Mouse (Mus musculus) macrophage (primary cell): ENCODE measurements at regions not wholly inside any gene's neighbourhood (a gene's known extent, or its start where the extent isn't known, plus 50 kb on each side); places are given as distances from the start of the nearest gene placed in this dataset.
"Not testable (repeated sequence)": the region's sequence is repeated elsewhere in the genome, so short reads cannot be mapped to it uniquely, and the experiment has no call there.

Source experiments
- H3K27ac ChIP-seq: fragments of 350-480 bp; formaldehyde crosslinking; 2 replicates; pipeline ENCODE4 v1.9.0; 2021
- H3K36me3 ChIP-seq: fragments of 350-480 bp; formaldehyde crosslinking; 2 replicates; pipeline ENCODE4 v1.9.0; 2021; ENCODE audit errors: inconsistent target
- H3K4me3 ChIP-seq: fragments of 350-480 bp; formaldehyde crosslinking; 2 replicates; pipeline ENCODE4 v1.9.0; 2021; ENCODE audit errors: inconsistent target
- H3K79me2 ChIP-seq: fragments of 350-480 bp; formaldehyde crosslinking; 2 replicates; pipeline ENCODE4 v1.9.0; 2021; ENCODE audit errors: inconsistent target
- WGBS: methylation state at CpG from one replicate; pipeline ENCODE4 v1.1.7; 2026; ENCODE audit warnings: inconsistent platforms; ENCODE audit not compliant: missing documents; 5-methylcytosine and 5-hydroxymethylcytosine counted together

DNA sequence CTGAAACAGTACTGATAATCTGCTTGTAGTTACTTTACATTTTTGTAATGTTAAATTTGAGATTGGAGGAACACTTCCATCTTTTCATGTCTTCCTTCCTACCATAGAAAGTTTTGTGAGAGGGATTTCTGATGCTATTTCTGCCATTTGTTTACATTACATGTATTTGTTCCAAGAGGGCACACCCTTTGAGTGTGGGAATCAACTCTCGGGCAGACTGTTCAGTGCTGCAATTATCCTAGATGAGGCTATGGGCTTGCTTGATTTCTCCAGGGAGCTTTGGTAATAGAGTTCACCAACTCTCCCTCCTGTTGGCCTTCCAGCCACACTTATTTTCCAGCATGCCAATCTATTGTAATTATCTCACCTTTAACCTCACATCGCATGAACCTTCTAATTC, 52.4 kb downstream of the Gm13691 start:
- no peak overlapping the region for H3K4me3 ChIP-seq
- no peaks in the 10 kb centered on the region for H3K36me3 ChIP-seq
- no peak overlapping the region for H3K27ac ChIP-seq
- 100% methylated on average over 2 of the region's 2 CpGs for WGBS
- no peaks in the 10 kb centered on the region for H3K79me2 ChIP-seq

DNA sequence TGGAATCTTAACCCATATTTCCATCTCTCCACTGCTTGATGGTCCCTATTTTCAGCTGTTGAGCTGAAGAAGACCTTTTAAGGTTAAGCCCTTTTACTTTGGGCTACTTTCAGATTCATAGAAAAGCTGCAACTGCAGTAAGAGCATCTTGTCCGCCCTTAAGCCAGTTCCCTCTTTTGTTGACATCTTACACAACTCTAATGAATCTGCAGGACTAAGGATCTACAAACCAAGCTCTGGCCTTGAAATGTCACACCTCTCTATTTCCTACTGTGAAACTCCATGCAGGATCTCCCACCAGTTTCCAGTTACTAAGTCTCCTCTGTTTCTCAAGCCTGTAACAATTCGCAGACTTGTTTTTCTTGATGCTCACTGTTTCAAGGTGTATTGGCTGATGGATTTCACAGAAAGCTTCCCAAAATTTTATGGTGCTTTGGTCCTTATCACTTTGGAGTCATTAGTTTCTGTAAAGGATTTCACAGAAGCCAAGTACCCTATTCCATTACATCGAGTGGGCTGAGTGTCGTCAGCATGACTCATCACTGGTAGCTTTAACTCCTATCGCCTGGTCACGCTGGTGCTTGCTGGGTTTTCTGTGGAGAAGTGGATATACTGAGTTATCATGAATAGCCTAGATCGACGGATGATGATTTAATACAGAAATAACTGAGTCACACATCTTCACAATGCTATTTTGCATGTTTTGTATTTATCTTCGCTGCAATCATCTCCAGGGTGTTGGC, 58.2 kb downstream of the Gm13691 start:
- Histone ChIP-seq H3K27ac (no peak overlapping the region), H3K36me3 (no peaks in the 10 kb centered on the region), H3K4me3 (no peak overlapping the region), H3K79me2 (no peaks in the 10 kb centered on the region)
- WGBS: 62% methylated on average over 9 of the region's 9 CpGs

DNA sequence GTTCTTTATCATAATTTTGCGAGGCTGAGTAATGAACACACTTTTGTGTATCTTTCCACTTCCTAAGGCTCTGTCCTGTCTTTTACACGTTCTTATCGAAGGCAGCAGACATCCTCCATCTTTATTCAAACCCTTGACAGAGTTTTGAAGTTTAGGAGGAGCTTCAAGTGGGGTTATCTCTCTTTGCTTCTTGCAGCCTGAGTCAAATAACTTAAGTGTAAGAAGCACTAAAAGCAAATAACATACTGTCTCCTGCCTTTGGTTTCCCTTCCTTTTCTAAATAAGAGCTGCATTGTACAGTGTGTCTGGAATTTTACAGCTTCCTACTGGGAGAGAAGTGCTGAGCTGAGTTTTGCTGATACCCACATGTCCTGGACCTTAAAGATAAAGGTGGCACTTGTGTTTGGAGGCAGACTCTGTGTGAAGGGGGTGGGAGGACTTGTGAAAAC, 61.6 kb downstream of the Gm13691 start:
- H3K36me3 ChIP-seq: no peaks in the 10 kb centered on the region
- 63% methylated on average over 3 of the region's 3 CpGs for WGBS
- H3K79me2 ChIP-seq: no peaks in the 10 kb centered on the region
- no peak overlapping the region for H3K27ac ChIP-seq
- no peak overlapping the region for H3K4me3 ChIP-seq

DNA sequence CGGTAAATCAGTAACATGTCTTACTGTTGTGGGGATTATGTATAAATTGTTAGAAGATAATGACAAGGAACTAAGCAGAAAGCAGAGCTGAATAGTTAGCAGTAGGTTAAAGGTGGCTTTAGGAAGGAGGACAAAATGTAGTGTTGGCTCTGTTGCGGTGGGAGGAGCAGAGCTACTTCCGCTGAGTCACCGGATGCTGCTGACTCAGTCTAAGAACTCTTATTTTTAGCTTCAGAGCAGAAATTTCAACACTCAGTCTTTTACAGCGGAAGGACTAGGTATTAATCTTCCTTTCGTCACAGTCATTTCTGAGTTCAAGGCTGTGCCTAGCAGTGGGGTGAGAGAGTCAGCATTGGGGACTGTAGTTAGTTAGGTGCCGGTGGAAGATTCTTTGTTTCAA, 68.9 kb downstream of the Gm13691 start:
- H3K27ac ChIP-seq: peak overlapping the region; percentile 52
- H3K36me3 ChIP-seq: no peaks in the 10 kb centered on the region
- 9% methylated on average over 7 of the region's 7 CpGs for WGBS
- H3K4me3 ChIP-seq: no peak overlapping the region
- H3K79me2 ChIP-seq: no peaks in the 10 kb centered on the region

DNA sequence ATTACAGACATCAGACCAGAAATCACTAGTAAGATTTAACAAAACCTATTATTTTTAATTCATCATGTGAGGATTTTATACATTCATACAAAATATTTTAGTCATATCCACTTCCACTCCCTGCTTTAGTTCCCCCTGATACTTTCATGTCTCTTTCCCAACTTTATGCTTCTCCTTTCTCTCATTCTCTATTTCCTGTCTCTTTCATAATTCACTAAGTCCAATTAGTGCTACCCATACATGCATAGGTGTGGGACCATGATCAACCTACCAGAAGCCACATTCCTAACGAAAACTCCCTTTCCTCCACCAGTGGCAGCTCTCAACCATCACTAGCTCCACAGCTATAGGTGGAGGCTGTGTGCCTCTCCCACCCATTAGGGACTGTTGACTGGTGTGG, 70.9 kb downstream of the Gm13691 start:
- H3K4me3 ChIP-seq: no peak overlapping the region
- H3K27ac ChIP-seq: no peak overlapping the region
- H3K36me3 ChIP-seq: no peaks in the 10 kb centered on the region
- no peaks in the 10 kb centered on the region for H3K79me2 ChIP-seq
- WGBS: 43% methylated on average over 1 of the region's 1 CpGs

DNA sequence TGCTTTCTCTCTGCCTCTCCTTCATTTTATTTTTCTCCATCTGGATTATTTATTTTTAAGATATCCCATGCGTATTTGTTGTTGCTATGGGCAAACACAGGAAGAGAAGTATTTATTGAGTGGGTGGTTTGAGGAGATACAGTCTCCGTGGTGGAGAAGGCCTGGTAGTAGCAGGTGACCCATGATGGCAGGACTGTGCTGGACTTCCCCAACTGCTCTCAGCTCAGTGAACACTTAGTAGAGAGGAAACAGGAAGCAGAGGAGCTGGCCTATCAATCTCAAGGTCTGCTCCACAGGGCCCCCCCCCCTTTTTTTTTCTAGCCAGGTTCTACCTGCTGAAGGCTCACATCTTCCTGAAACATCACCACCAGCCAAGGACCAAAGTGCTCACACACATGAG, 74.0 kb downstream of the Gm13691 start:
- Histone ChIP-seq H3K4me3 (no peak overlapping the region), H3K27ac (no peak overlapping the region), H3K36me3 (no peaks in the 10 kb centered on the region), H3K79me2 (no peaks in the 10 kb centered on the region)
- 54% methylated on average over 2 of the region's 2 CpGs for whole genome bisulfite sequencing

DNA sequence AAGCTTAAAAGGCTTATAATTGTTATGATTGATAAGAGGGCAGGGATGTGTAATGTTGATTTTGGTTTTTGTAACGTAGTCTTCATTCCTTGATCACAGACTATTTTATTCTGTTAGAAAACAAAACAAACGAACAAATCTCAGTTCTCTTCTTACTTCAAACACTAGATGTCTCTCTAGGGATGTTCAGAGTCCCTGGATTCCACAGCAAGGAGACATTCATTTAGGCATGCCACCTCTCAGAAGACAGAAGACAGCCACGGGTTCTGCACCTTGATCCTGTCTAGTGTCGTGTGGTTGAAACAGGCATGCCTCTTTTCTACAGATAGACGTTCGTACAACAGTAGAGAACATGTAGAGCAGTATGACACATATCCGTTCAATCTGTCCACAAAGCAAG, 74.7 kb downstream of the Gm13691 start:
- 87% methylated on average over 6 of the region's 7 CpGs for WGBS
- no peak overlapping the region for H3K4me3 ChIP-seq
- no peaks in the 10 kb centered on the region for H3K79me2 ChIP-seq
- H3K36me3 ChIP-seq: no peaks in the 10 kb centered on the region
- no peak overlapping the region for H3K27ac ChIP-seq

DNA sequence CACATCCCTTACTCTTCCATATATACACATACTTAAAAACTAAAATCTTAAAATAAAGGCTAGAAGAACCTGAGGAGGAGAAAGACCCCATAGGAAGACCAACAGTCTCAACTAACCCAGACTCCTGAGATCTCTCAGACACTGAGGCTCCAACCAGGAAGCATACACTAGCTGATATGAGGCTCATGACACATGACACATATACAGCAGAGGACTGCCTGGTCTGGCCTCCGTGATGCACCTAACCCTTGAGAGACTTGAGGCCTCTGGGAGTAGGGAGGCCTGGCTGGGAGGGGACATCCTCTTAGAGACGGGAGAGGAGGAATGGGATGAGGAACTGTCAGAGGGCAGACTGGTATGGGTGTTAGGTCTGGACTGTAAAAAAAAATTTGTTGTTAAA, 75.4 kb downstream of the Gm13691 start:
- 86% methylated on average over 2 of the region's 2 CpGs for WGBS
- Histone ChIP-seq H3K79me2 (no peaks in the 10 kb centered on the region), H3K36me3 (no peaks in the 10 kb centered on the region), H3K4me3 (no peak overlapping the region), H3K27ac (no peak overlapping the region)

DNA sequence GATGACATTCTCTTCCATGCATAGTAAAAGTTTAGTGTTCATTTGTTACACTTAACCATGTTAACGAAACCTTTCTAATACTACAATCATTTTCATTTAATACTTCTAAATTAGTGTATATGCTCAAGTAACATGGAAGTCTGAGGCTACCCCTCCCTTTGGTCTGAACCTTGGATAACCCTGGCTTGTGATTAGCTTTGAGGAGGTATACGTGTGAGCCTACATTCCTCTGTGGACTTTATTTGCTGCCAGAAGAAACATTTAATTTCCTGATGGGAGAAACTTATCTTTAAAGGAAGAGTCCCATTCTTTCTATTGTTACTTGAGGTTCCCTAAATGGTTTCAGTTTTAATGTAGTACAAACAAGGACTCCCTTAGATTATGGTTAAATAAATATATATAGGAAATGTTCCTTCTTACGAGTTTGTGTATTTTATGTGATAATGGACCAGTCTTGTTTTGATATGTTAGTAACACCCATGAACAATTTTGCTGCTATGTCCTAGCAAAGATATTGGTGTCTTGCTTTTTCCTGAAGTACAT, 75.9 kb downstream of the Gm13691 start:
- no peak overlapping the region for H3K4me3 ChIP-seq
- H3K79me2 ChIP-seq: no peaks in the 10 kb centered on the region
- no peaks in the 10 kb centered on the region for H3K36me3 ChIP-seq
- H3K27ac ChIP-seq: no peak overlapping the region
- 93% methylated on average over 3 of the region's 3 CpGs for WGBS

DNA sequence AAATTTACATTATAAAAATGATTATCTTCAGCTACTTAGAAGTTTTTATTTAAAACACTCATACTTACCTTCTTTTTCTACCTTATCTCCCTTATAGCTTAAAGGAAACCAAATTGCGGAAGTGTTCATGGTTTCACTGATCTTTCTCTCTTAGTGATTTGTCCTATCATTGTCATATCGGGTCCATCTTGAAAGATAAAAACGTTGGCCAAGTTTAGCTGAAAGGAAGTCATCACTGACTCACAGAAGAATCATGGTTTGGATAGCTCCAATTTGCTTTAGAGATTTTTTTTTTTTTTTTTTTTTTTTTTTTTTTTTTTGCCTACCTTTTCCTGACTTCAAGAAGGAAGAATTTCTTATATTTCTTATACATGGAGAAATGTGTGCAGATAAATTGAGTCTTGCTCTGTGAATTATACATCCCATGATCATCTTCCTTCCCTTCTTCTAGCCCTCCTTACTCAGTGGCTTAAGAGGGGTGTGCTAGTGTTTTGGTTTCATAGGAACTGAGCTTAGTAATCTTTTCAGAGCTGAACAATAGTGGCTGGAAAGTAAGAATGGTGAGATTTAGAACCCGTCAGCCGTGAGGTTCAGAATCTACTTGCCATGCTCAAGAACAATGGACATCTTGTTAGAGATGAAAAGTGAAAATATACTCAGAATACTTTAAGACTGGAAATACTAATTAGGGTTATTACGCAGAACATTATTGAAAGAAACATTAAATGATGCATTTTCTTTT, 76.6 kb downstream of the Gm13691 start:
- Histone ChIP-seq H3K4me3 (no peak overlapping the region), H3K79me2 (no peaks in the 10 kb centered on the region), H3K27ac (no peak overlapping the region), H3K36me3 (no peaks in the 10 kb centered on the region)
- WGBS: 81% methylated on average over 6 of the region's 6 CpGs

DNA sequence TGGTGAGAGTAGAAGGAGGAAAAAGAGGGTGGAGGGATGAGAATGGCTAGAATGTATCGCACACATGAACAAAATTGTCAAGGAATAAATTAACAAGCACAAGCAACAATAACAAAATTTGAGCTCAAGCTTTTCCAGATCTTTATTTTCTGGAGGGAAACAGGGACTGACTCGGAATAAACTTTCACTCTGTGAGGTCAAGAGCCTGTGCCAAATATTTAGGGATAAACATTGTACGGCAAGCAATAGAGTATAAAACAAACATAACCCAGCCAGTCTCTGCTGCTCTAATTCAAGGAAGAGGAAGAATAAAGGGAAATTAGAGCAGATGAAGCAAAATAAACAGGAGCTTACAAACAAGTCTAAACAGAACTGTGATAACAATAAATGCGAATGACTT, 78.3 kb downstream of the Gm13691 start:
- Histone ChIP-seq H3K4me3 (no peak overlapping the region), H3K27ac (no peak overlapping the region), H3K36me3 (no peaks in the 10 kb centered on the region), H3K79me2 (no peaks in the 10 kb centered on the region)
- 100% methylated on average over 4 of the region's 4 CpGs for WGBS

DNA sequence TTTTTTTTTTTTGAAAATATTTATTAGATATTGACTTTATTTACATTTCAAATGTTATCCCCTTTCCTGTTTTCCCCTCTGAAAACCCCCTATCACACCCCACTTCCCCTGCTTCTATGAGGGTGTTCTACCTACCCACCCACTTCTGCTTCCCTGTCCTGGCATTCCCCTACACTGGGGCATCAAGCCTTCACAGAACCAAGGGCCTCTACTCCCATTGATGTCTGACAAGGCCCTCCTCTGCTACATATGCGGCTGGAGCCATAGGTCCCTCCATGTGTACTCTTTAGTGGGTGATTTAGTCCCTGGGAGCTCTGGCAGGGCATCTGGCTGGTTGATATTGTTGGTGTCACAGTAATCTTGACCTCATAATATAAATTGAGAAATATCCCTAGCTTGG, 79.1 kb downstream of the Gm13691 start:
- WGBS: 100% methylated on average over 1 of the region's 1 CpGs

DNA sequence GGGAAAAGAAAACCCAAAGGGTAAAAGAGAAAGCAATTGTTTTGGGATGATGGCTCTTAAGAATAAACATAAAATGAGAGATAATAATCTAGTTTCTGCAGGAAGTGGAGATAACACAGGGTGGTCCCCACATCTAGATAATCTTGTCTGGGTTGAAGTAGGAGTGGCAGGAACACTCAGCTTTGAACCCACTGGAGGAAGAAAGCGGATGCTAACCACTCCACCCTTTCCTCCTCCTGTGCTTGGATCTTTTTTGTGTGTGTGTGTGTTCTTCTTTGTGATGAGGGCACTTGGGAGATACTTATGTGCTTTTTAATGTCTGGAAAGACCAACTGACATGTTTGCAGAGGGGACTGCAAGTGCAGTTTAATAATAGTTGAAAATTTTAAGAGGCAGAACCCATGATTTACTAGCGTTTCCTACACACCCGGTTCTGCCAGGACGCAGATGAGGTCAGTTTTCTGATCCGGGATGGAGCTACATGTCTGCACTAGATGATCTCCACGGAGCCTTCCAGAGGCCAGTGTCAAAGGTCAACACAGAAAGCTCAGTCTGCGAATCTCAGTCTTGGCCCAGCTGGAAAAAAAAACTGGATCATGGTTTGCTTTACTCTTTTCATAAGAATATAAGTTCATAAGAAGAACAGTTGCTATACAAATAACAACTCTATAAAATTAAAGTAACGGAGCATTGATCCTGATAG, 82.7 kb downstream of the Gm13691 start:
- H3K27ac ChIP-seq: no peak overlapping the region
- 82% methylated on average over 8 of the region's 8 CpGs for WGBS
- H3K79me2 ChIP-seq: no peaks in the 10 kb centered on the region
- no peak overlapping the region for H3K4me3 ChIP-seq
- no peaks in the 10 kb centered on the region for H3K36me3 ChIP-seq

More for the DNA sequence above, 79.1 kb downstream of the Gm13691 start:
- H3K36me3 ChIP-seq, H3K4me3 ChIP-seq, H3K27ac ChIP-seq, H3K79me2 ChIP-seq: not testable (repeated sequence)

DNA sequence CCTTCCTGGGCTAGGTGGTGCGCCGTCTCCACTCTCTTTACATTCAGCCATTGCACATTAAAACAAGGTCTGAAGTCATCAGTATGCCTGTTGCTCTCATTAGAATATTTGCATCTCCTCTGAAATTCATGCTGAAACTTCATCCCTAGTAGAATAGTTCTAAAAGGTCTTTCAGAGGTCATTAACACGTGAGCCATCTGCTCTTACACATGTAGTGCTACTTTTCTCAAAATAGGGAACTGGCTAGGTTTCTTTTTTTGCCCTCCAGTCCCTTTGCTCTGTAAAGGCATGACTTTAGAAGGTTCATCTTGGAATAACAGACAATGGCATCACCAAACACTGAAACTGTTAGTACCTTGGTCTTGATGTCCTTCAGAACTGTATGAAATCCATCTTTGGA, 85.6 kb downstream of the Gm13691 start:
- Histone ChIP-seq H3K79me2 (no peaks in the 10 kb centered on the region), H3K27ac (no peak overlapping the region), H3K36me3 (no peaks in the 10 kb centered on the region), H3K4me3 (no peak overlapping the region)
- 78% methylated on average over 3 of the region's 3 CpGs for WGBS

DNA sequence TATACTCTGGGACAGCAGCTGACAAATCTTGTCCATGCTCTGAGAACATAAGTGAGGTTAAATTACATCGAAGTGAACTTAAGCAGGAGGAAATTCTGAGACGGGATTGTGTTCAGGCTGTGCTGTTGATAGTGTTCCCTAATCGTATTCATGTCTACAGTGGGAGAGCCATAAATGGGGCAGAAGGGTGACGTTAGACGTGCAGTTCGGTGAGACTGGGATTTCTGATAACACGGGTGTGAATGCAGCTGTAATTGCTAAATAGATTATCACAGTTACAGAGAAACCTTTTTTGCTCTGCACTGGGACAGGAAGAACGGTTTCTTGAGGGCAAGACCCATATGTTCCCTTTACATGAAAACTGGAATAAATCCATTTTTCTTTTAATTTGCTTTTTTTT, 88.9 kb downstream of the Gm13691 start:
- WGBS: 95% methylated on average over 8 of the region's 8 CpGs
- no peak overlapping the region for H3K4me3 ChIP-seq
- H3K36me3 ChIP-seq: no peaks in the 10 kb centered on the region
- H3K79me2 ChIP-seq: no peaks in the 10 kb centered on the region
- H3K27ac ChIP-seq: no peak overlapping the region
